ENCODE assay signal across 23 mouse cellular contexts in the genomic region with DNA sequence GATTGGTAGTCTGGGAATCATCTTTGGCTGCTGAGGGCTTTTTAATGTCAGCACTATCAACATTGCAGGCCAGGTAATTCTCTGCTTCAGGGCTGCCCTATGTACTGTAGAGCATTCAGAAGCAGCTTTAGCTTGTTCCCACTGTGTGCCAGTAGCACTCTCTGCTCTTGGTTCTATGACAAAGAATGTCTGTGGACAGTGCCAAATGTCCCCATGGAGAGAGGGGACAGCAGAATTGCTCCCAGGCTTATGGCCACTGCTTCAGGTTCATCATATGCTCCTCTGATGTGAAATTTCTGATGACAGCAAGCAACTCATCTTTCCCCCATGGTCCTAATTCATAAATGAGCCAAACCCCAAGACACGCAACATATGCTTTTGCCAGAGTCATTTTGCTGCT.
DNase-seq lines count a peak whose midpoint lies in the region; ATAC-seq and TF ChIP-seq lines count a peak whose summit lies in the region.
"Had no signal": no experiment of that assay in that cellular context is flagged by ENCODE, and none has a peak within 500 bp of the region (broad histone marks: within the 10 kb centered on the region; RNA-seq: fewer than 3 reads in every experiment).

No protein-coding gene starts in this region.

- no peak overlapping the region for H3K4me2 ChIP-seq in hindbrain, postnatal 0 days (ENCODE audit: low read depth, low read length)
- no peak overlapping the region for H3K4me2 ChIP-seq in hindbrain, embryonic 11.5 days (replicated peaks; ENCODE audit: low read depth, low read length)
- no peak overlapping the region for H3K4me2 ChIP-seq in limb, embryonic 11.5 days (ENCODE audit: low read depth, severe bottlenecking)
- H3K4me2 ChIP-seq: embryonic facial prominence, embryonic 12.5 days; forebrain, embryonic 13.5 days; forebrain, embryonic 15.5 days had no signal

- WGBS in hindbrain, postnatal 0 days: 80% methylated on average over 1 of the region's 1 CpGs
- 96% methylated on average over 1 of the region's 1 CpGs for WGBS in hindbrain, embryonic 11.5 days
- 96% methylated on average over 1 of the region's 1 CpGs for WGBS in limb, embryonic 11.5 days
- 92% methylated on average over 1 of the region's 1 CpGs for WGBS in limb, embryonic 10.5 days

- TF ChIP-seq CTCF in hindbrain, postnatal 0 days (IDR thresholded peaks at IDR 0.05; ENCODE audit: low read depth): no peak

- no peaks in the 10 kb centered on the region for H3K36me3 ChIP-seq in hindbrain, postnatal 0 days (ENCODE audit: insufficient read depth, low read length)
- H3K36me3 ChIP-seq in hindbrain, embryonic 11.5 days (ENCODE audit: control insufficient read depth, insufficient read depth, low read length): no peaks in the 10 kb centered on the region
- H3K36me3 ChIP-seq in limb, embryonic 11.5 days (ENCODE audit: control insufficient read depth, insufficient read depth, low read length): no peaks in the 10 kb centered on the region
- H3K36me3 ChIP-seq in limb, embryonic 10.5 days: no peaks in the 10 kb centered on the region
- H3K36me3 ChIP-seq: embryonic facial prominence, embryonic 10.5 days; embryonic facial prominence, embryonic 12.5 days; forebrain, embryonic 15.5 days; G1E had no signal

- no peak for ATAC-seq in hindbrain, postnatal 0 days
- ATAC-seq in hindbrain, embryonic 11.5 days (ENCODE audit: low FRiP score): no peak
- ATAC-seq in limb, embryonic 11.5 days (ENCODE audit: insufficient number of reproducible peaks, low FRiP score, low TSS enrichment, low read depth): no peak
- ATAC-seq: activated CD4-positive, CD25-positive, alpha-beta regulatory T cell, adult 4 months; CD4-positive, CD25-positive, alpha-beta regulatory T cell, adult 4 months; forebrain, embryonic 13.5 days; forebrain, embryonic 15.5 days; forebrain, postnatal 0 days; Patski had no signal

- no peak overlapping the region for H3K9ac ChIP-seq in hindbrain, postnatal 0 days (replicated peaks; ENCODE audit: low read length)
- no peak overlapping the region for H3K9ac ChIP-seq in hindbrain, embryonic 11.5 days (ENCODE audit: low read depth, low read length)
- no peak overlapping the region for H3K9ac ChIP-seq in limb, embryonic 11.5 days (ENCODE audit: low read length)
- H3K9ac ChIP-seq: embryonic facial prominence, embryonic 12.5 days; forebrain, embryonic 13.5 days; forebrain, embryonic 15.5 days; forebrain, postnatal 0 days had no signal

- H3K27ac ChIP-seq in hindbrain, postnatal 0 days: no peak overlapping the region
- H3K27ac ChIP-seq in hindbrain, embryonic 11.5 days (ENCODE audit: low read depth, low read length): no peak overlapping the region
- no peak overlapping the region for H3K27ac ChIP-seq in limb, embryonic 11.5 days (replicated peaks; ENCODE audit: low read depth, low read length)
- no peak overlapping the region for H3K27ac ChIP-seq in limb, embryonic 10.5 days
- H3K27ac ChIP-seq: embryonic facial prominence, embryonic 10.5 days; embryonic facial prominence, embryonic 12.5 days; forebrain, embryonic 13.5 days; forebrain, embryonic 15.5 days had no signal

- H3K27me3 ChIP-seq in hindbrain, postnatal 0 days (ENCODE audit: insufficient read depth, low read length): no peaks in the 10 kb centered on the region
- no peaks in the 10 kb centered on the region for H3K27me3 ChIP-seq in hindbrain, embryonic 11.5 days (ENCODE audit: control insufficient read depth, insufficient read depth, low read length)
- H3K27me3 ChIP-seq in limb, embryonic 11.5 days (ENCODE audit: control insufficient read depth, insufficient read depth, low read length): no peaks in the 10 kb centered on the region
- H3K27me3 ChIP-seq in limb, embryonic 10.5 days (ENCODE audit: low read depth, poor library complexity, severe bottlenecking): no peaks in the 10 kb centered on the region
- H3K27me3 ChIP-seq: CH12.LX; embryonic facial prominence, embryonic 12.5 days; forebrain, embryonic 13.5 days; forebrain, embryonic 15.5 days; Patski had no signal

- H3K9me3 ChIP-seq in hindbrain, postnatal 0 days (ENCODE audit: low read length): no peaks in the 10 kb centered on the region
- no peaks in the 10 kb centered on the region for H3K9me3 ChIP-seq in hindbrain, embryonic 11.5 days (ENCODE audit: control insufficient read depth, low read length)
- H3K9me3 ChIP-seq in limb, embryonic 11.5 days (ENCODE audit: control insufficient read depth, low read length): no peaks in the 10 kb centered on the region
- no peaks in the 10 kb centered on the region for H3K9me3 ChIP-seq in limb, embryonic 10.5 days (replicated peaks)
- H3K9me3 ChIP-seq: embryonic facial prominence, embryonic 10.5 days; embryonic facial prominence, embryonic 12.5 days; forebrain, embryonic 13.5 days; forebrain, embryonic 15.5 days had no signal

- H3K4me1 ChIP-seq in hindbrain, postnatal 0 days (ENCODE audit: insufficient read depth, low read length): no peaks in the 10 kb centered on the region
- no peaks in the 10 kb centered on the region for H3K4me1 ChIP-seq in hindbrain, embryonic 11.5 days (replicated peaks; ENCODE audit: control insufficient read depth, insufficient read depth, low read length)
- H3K4me1 ChIP-seq in limb, embryonic 11.5 days (ENCODE audit: control insufficient read depth, insufficient read depth, low read length): no peaks in the 10 kb centered on the region
- no peaks in the 10 kb centered on the region for H3K4me1 ChIP-seq in limb, embryonic 10.5 days
- H3K4me1 ChIP-seq: embryonic facial prominence, embryonic 10.5 days; embryonic facial prominence, embryonic 12.5 days; forebrain, embryonic 13.5 days; forebrain, embryonic 15.5 days had no signal

- H3K4me3 ChIP-seq in hindbrain, postnatal 0 days (ENCODE audit: low read length): no peak overlapping the region
- H3K4me3 ChIP-seq in hindbrain, embryonic 11.5 days (ENCODE audit: low read depth, low read length): no peak overlapping the region
- no peak overlapping the region for H3K4me3 ChIP-seq in limb, embryonic 11.5 days (ENCODE audit: low read depth, low read length)
- H3K4me3 ChIP-seq in limb, embryonic 10.5 days: no peak overlapping the region
- H3K4me3 ChIP-seq: embryonic facial prominence, embryonic 10.5 days; embryonic facial prominence, embryonic 12.5 days; forebrain, embryonic 13.5 days; forebrain, embryonic 15.5 days had no signal

- peak; percentile 55 to 62 for DNase-seq in cerebellum, postnatal 10 days
- DNase-seq in cerebellum, postnatal 36 days: no peak
- peak; percentile 30 for DNase-seq in hindbrain, postnatal 0 days (ENCODE audit: low spot score)
- DNase-seq in hindbrain, embryonic 11.5 days (ENCODE audit: low spot score): no peak
- DNase-seq in limb, embryonic 11.5 days (ENCODE audit: low spot score): peak; percentile 13
- no peak for DNase-seq in limb, embryonic 10.5 days (ENCODE audit: low spot score)
- DNase-seq: adrenal gland, adult 8-10 months; adrenal gland, postnatal 14 days; adrenal gland, postnatal 36 days; B cell, adult 2 months; cerebellum, adult 11-12 months; cerebellum, adult 2 months; cerebellum, adult 9-11 months; forebrain, postnatal 0 days had no signal

Comparison
In these comparisons a context has a peak if more than half of its experiments do, and no peak if none do; other contexts are left out.
1. DNase-seq: peak in cerebellum, postnatal 10 days (2 of 2), hindbrain, postnatal 0 days (single experiment) and limb, embryonic 11.5 days (single experiment); none in cerebellum, postnatal 36 days (0 of 2), hindbrain, embryonic 11.5 days (single experiment) and limb, embryonic 10.5 days (single experiment).